Mouse (Mus musculus): Measurements from ENCODE around the gene Lbhd2. TPM values are rescaled to one million over a fixed set of nuclear protein-coding genes. Genes with fewer than 3 reads are reported as not detected.

Gene Lbhd2
- polyA plus RNA-seq, 1 experiment from 2014 or later: not detected

DNA sequence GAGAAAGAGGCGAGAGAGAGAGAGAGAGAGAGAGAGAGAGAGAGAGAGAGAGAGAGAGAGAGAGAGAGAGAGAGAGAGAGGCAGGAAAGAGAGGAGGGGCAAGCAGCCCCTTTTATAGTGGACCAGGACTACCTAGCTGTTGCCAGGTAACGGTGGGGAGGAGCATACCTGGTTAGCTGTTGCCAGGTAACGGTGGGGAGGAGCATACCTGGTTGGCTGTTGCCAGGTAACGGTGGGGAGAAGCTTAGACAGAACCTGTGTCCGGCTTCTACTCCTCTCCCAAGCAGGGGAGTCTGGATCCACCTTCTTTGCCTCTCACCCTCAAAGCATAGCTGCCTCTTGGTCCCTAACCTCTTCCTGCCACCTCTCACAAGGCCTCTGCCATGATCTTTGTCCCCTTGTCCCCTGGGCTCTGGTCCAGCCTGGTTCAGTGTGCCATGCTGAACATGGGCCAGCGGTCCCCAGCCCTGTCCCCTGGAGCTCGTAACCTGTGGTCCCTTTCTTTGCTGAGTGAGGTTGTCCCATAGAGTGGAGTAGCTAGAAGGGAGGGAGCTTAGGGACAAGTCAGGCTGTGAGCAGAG is 27.6 kb downstream of the Lbhd2 start:
- no peak overlapping the region for H3K9ac ChIP-seq (ENCODE audit: low read length)
- H3K4me3 ChIP-seq (ENCODE audit: low read depth, low read length): no peak overlapping the region
- DNase-seq (ENCODE audit: low spot score, missing footprints) (no peak), ATAC-seq (ENCODE audit: low FRiP score) (no peak)
- no peaks in the 10 kb centered on the region for H3K9me3 ChIP-seq (ENCODE audit: control insufficient read depth, low read length)
- peaks cover 29% of the 10 kb centered on the region for H3K27me3 ChIP-seq (ENCODE audit: control insufficient read depth, insufficient read depth, low read length)
- H3K36me3 ChIP-seq (ENCODE audit: control insufficient read depth, insufficient read depth, low read length): no peaks in the 10 kb centered on the region
- no peak overlapping the region for H3K27ac ChIP-seq (ENCODE audit: low read depth, low read length)
- WGBS: 30% methylated on average over 7 of the region's 7 CpGs
- no peak overlapping the region for H3K4me2 ChIP-seq
- H3K4me1 ChIP-seq (ENCODE audit: control insufficient read depth, insufficient read depth, low read length): peaks cover 4% of the 10 kb centered on the region

GRCm38 (mm10) chr12:111434745-111435327 is 28.2 kb downstream of the Lbhd2 start:
- H3K27me3 ChIP-seq (ENCODE audit: control insufficient read depth, insufficient read depth, low read length): peaks cover 23% of the 10 kb centered on the region

DNA sequence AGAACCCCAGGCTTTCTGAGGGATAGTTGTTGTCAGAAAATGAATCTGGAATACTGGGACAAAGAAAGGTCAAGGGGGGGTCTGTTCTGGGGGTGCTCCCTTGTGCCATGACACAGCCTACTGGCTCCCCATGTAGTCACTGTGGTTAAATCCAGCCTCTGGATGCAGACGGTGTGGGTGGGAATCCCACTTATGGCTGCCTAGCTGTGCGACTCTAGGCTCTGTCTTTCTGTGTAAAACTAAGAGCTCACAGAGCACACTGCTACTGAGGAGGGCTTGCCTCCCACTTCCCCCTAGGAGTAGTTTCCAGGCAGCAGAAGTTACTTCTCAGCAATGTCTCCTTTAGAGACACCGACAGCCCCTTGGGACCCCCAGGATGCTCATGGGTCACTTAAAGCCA is 29.6 kb downstream of the Lbhd2 start:
- H3K36me3 ChIP-seq (ENCODE audit: control insufficient read depth, insufficient read depth, low read length): no peaks in the 10 kb centered on the region
- no peak overlapping the region for H3K27ac ChIP-seq (ENCODE audit: low read depth, low read length)
- DNase-seq (ENCODE audit: low spot score, missing footprints): no peak
- no peak overlapping the region for H3K4me3 ChIP-seq (ENCODE audit: low read depth, low read length)
- H3K27me3 ChIP-seq (ENCODE audit: control insufficient read depth, insufficient read depth, low read length): peaks cover 9% of the 10 kb centered on the region
- ATAC-seq (ENCODE audit: low FRiP score): no peak
- 93% methylated on average over 3 of the region's 3 CpGs for WGBS
- H3K4me2 ChIP-seq: no peak overlapping the region
- H3K4me1 ChIP-seq (ENCODE audit: control insufficient read depth, insufficient read depth, low read length): no peaks in the 10 kb centered on the region
- no peaks in the 10 kb centered on the region for H3K9me3 ChIP-seq (ENCODE audit: control insufficient read depth, low read length)
- H3K9ac ChIP-seq (ENCODE audit: low read length): no peak overlapping the region

More at GRCm38 (mm10) chr12:111434745-111435327, 28.2 kb downstream of the Lbhd2 start:
- Histone ChIP-seq H3K4me3 (ENCODE audit: low read depth, low read length) (no peak overlapping the region), H3K9ac (ENCODE audit: low read length) (no peak overlapping the region), H3K4me1 (ENCODE audit: control insufficient read depth, insufficient read depth, low read length) (peaks cover 3% of the 10 kb centered on the region), H3K27ac (ENCODE audit: low read depth, low read length) (no peak overlapping the region), H3K4me2 (no peak overlapping the region), H3K9me3 (ENCODE audit: control insufficient read depth, low read length) (no peaks in the 10 kb centered on the region), H3K36me3 (ENCODE audit: control insufficient read depth, insufficient read depth, low read length) (no peaks in the 10 kb centered on the region)
- 55% methylated on average over 8 of the region's 8 CpGs for WGBS
- DNase-seq (ENCODE audit: low spot score, missing footprints) (no peak), ATAC-seq (ENCODE audit: low FRiP score) (no peak)

DNA sequence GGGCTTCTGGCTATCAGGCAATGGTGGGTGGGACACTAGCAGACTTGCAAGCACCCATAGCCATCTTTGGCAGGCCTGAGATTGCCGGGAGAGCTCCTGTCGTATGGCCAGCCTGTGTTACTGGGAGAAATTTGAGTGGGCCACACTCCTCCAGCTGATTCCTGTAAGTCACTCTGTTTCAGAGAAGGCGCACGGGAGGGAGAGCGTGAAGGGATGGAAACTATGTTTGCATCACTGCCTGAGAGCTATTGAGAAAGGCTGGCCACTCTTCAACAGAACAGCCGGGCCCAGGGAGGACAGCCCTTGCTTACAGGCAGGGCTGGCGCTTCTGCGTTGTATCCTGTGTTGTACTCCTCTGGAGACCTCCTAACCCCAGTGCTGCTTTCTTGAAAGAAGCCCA is 30.0 kb downstream of the Lbhd2 start:
- no peak overlapping the region for H3K9ac ChIP-seq (ENCODE audit: low read length)
- no peak overlapping the region for H3K4me3 ChIP-seq (ENCODE audit: low read depth, low read length)
- H3K36me3 ChIP-seq (ENCODE audit: control insufficient read depth, insufficient read depth, low read length): no peaks in the 10 kb centered on the region
- no peaks in the 10 kb centered on the region for H3K4me1 ChIP-seq (ENCODE audit: control insufficient read depth, insufficient read depth, low read length)
- no peak for ATAC-seq (ENCODE audit: low FRiP score)
- peaks cover 6% of the 10 kb centered on the region for H3K27me3 ChIP-seq (ENCODE audit: control insufficient read depth, insufficient read depth, low read length)
- H3K4me2 ChIP-seq: no peak overlapping the region
- H3K27ac ChIP-seq (ENCODE audit: low read depth, low read length): no peak overlapping the region
- DNase-seq (ENCODE audit: low spot score, missing footprints): no peak
- H3K9me3 ChIP-seq (ENCODE audit: control insufficient read depth, low read length): no peaks in the 10 kb centered on the region
- 78% methylated on average over 8 of the region's 8 CpGs for WGBS

- H3K27me3 ChIP-seq (ENCODE audit: control insufficient read depth, insufficient read depth, low read length): peaks cover 6% of the 10 kb centered on the region
- H3K27ac ChIP-seq (ENCODE audit: low read depth, low read length): no peak overlapping the region
- H3K9ac ChIP-seq (ENCODE audit: low read length): no peak overlapping the region
- H3K4me2 ChIP-seq: no peak overlapping the region
- H3K4me1 ChIP-seq (ENCODE audit: control insufficient read depth, insufficient read depth, low read length): peaks cover 7% of the 10 kb centered on the region
- no peak overlapping the region for H3K4me3 ChIP-seq (ENCODE audit: low read depth, low read length)
- DNase-seq (ENCODE audit: low spot score, missing footprints) (no peak), ATAC-seq (ENCODE audit: low FRiP score) (no peak)
- H3K9me3 ChIP-seq (ENCODE audit: control insufficient read depth, low read length): no peaks in the 10 kb centered on the region
- no peaks in the 10 kb centered on the region for H3K36me3 ChIP-seq (ENCODE audit: control insufficient read depth, insufficient read depth, low read length)
- WGBS: 75% methylated on average over 5 of the region's 5 CpGs
Observed at GRCm38 (mm10) chr12:111437222-111437900, 30.8 kb downstream of the Lbhd2 start.

DNA sequence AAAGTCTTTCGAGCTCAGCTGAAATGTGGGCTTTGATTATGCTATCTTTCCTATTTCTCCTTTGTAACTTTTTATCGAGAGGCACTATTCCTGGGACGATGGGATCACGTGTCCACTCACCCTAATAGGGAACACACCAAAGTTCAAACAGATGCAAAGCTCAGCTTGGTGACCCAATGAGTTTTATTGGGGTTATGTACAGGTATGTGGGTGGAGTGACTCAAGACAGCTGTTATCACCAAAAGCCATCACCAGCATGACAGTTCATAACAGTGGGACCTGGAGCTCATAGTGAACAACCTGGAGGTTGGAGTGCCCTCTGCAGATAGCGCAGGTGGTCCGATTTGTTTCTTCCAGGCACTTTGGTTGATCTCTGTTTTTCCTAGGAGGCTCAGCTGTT is 32.2 kb downstream of the Lbhd2 start:
- Histone ChIP-seq H3K4me1 (ENCODE audit: control insufficient read depth, insufficient read depth, low read length) (peaks cover 13% of the 10 kb centered on the region), H3K36me3 (ENCODE audit: control insufficient read depth, insufficient read depth, low read length) (no peaks in the 10 kb centered on the region), H3K4me2 (no peak overlapping the region), H3K4me3 (ENCODE audit: low read depth, low read length) (no peak overlapping the region), H3K27me3 (ENCODE audit: control insufficient read depth, insufficient read depth, low read length) (peaks cover 21% of the 10 kb centered on the region), H3K9ac (ENCODE audit: low read length) (no peak overlapping the region), H3K27ac (ENCODE audit: low read depth, low read length) (no peak overlapping the region), H3K9me3 (ENCODE audit: control insufficient read depth, low read length) (no peaks in the 10 kb centered on the region)
- 87% methylated on average over 6 of the region's 6 CpGs for WGBS
- no peak for ATAC-seq (ENCODE audit: low FRiP score)
- no peak for DNase-seq (ENCODE audit: low spot score, missing footprints)

DNA sequence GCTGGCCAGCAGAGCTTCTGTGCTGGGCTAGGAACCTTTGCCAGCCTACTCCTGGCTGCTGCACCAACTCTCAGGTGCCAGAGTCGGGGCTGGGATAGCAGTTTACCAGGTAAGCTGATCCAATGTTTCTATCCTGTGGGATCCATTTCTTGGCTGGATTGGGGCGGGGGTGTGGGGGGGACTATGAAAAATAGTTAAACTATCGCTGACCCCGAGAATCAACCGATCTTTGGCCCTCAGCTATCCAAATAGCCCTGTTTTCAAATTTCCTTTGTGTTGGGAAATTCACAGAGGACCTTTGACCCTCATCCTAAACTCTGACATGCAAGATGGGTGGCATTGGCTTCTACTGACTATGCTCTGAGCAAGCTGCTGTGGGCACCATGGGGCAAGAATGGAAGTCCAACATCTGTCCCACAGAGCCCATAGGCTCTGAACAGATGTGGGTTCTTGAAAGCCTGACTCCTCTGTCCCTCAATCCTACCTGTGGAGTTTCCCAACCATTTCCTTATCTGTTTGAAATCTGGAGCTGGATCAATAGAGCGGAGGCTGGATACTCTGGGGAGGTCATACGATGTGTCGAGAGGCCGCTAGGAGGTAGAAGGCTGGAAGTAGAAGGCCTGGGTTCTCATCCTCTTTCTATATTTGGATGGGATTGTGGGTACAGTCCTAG is 34.2 kb downstream of the Lbhd2 start:
- Histone ChIP-seq H3K4me2 (no peak overlapping the region), H3K9ac (ENCODE audit: low read length) (no peak overlapping the region), H3K27ac (ENCODE audit: low read depth, low read length) (no peak overlapping the region), H3K4me3 (ENCODE audit: low read depth, low read length) (no peak overlapping the region), H3K27me3 (ENCODE audit: control insufficient read depth, insufficient read depth, low read length) (peaks cover 41% of the 10 kb centered on the region), H3K36me3 (ENCODE audit: control insufficient read depth, insufficient read depth, low read length) (no peaks in the 10 kb centered on the region), H3K4me1 (ENCODE audit: control insufficient read depth, insufficient read depth, low read length) (peaks cover 16% of the 10 kb centered on the region), H3K9me3 (ENCODE audit: control insufficient read depth, low read length) (no peaks in the 10 kb centered on the region)
- no peak for ATAC-seq (ENCODE audit: low FRiP score)
- 88% methylated on average over 9 of the region's 9 CpGs for WGBS
- no peak for DNase-seq (ENCODE audit: low spot score, missing footprints)

GRCm38 (mm10) chr12:111441523-111441922 is 34.9 kb downstream of the Lbhd2 start:
- Histone ChIP-seq H3K4me1 (ENCODE audit: control insufficient read depth, insufficient read depth, low read length) (peaks cover 16% of the 10 kb centered on the region), H3K27me3 (ENCODE audit: control insufficient read depth, insufficient read depth, low read length) (peaks cover 48% of the 10 kb centered on the region), H3K9ac (ENCODE audit: low read length) (no peak overlapping the region), H3K4me2 (no peak overlapping the region), H3K9me3 (ENCODE audit: control insufficient read depth, low read length) (no peaks in the 10 kb centered on the region), H3K4me3 (ENCODE audit: low read depth, low read length) (no peak overlapping the region), H3K27ac (ENCODE audit: low read depth, low read length) (no peak overlapping the region), H3K36me3 (ENCODE audit: control insufficient read depth, insufficient read depth, low read length) (no peaks in the 10 kb centered on the region)
- DNase-seq (ENCODE audit: low spot score, missing footprints): no peak
- 52% methylated on average over 3 of the region's 3 CpGs for WGBS
- no peak for ATAC-seq (ENCODE audit: low FRiP score)

Data from midbrain, embryonic 11.5 days (tissue).